Mouse (Mus musculus): ENCODE results near the gene Rsbn1l. TPM values are rescaled to one million over a fixed set of nuclear protein-coding genes. Genes with fewer than 3 reads are reported as not detected.
A peak's percentile ranks its signal among the peaks of the same experiment; 100 is the strongest.

Gene Rsbn1l
- polyA plus RNA-seq, 1 experiment = 4.0 TPM

DNA sequence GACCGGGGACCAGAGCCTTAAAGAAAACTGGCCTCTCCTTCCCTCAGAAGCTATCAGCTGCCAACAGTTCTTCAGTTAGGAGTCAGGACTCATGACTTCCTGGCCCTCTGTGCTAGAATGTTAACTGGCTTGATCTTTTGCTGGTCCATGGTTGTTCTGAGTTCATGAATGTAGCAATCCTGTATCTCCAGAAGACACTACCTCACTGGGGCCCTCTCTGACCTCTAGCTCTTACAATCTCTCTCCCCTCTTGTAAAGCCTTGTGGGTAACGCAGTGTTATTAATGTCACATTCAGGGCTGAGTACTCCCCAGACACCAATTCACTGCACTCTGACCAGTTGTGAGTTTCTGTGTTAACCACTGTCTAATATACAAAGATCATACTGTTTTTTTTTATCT, 51.6 kb downstream of the Rsbn1l start:
- DNase-seq (ENCODE audit: low read depth) = no peak

DNA sequence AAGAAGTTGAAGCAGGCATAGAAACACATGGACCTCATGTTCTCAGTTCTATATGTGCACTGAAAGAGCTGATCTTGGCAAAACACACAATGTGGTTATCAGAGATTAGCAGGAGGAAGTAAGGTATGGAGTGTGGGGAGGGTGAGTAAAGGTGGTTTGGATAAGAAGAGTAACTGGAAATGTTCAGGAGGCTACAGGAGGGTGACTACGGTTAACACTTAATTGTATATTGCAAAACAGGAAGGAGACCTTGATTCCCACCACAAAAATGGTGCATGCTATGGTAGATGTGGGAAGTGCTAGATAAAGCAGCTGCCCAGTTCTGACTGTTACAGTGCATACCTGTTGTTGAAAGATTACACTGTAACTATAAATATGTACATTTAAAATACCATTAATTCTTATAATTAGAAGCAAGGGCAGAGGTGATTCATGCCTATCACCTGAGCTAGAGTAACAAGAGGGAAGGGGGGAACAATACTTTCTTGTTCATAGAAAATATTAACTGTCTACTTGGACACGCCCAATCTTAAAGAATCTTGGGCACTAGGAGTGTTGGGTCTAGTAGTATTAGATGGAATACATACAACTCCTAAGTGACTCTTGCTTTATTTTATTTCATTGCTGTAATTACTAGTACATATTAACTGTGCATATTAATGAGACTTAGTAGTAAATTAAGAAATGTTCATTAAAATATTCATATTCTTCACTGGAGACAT, 58.6 kb downstream of the Rsbn1l start:
- no peak for DNase-seq (ENCODE audit: low read depth)

DNA sequence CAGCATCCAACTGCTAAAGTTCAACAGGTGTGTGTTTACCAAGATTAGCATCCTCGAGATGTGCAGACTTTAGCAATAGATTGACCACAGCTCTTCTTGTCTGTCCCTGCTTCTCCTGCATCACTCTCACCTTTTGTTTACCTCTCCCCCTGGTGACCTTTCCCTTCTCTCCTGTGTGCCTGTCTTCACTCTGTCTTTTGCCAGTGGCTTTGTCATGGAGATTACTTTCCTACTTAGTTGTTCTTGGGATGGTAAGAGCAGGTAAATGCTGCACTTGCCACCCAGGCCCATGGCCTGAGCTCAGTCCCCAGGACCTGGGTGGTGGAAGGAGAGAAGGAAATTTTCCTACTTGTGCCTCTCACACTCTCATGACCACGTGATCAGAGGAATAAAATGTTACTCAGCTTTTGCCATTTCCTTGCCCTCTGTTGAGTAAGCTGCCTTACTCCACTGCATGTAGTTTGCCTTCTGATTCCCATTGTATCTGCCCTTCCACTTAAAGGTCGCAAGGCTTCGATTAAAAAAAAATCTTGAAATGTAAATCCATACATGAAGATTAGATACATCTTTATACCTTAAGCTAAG, 72.1 kb downstream of the Rsbn1l start:
- DNase-seq (ENCODE audit: low read depth) = no peak

DNA sequence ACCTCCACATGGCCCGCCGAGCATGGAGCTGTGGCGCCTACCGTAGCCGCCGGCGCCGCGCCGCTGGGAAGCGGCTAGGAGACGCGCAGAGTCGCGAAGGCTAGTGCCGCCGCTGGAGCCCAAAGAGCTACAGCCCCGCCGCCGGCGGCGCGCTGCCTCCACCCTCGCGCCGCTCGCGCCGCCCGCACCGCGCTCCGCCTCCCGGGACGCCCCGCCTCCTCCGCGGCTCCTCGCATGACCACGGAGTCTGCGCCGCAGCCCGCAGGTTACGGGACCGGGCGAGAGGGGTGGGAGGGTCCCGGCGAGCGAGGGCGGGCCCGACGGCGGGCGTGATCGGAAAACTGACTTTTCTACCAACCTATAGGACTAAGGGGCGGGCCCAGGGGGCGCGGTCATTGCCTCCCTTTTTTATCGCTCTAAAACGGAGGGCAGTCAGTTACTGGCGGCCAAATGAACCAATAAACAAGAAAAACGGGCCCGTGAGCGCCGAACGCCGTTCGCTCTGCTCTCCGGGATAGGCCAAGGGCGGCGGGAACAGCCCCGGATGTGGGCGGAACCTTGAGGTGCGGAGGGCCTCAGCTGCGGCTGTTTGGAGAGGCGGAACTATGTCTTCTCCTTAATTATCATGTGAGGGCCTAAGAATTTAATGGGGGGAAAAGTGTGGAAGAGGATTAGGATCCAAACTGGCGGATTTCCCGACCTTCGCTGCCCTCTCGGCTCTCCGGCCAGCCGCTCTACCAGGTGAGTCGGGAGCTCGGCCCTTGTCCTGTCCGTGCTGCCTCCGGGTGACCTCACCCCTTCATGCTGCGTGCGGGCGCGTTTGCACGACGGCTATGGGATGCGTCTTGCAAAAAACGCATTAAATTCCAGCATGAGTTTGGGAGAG, 74.0 kb downstream of the Rsbn1l start, which contains the start of the genes Phtf2 and Tmem60:
Gene Phtf2 (minus strand): TSS at position 210 of the 886 bp plus-strand sequence.
Gene Tmem60 (plus strand): TSS at position 277 of the 886 bp plus-strand sequence.
- DNase-seq (ENCODE audit: low read depth) = peak; percentile 83

DNA sequence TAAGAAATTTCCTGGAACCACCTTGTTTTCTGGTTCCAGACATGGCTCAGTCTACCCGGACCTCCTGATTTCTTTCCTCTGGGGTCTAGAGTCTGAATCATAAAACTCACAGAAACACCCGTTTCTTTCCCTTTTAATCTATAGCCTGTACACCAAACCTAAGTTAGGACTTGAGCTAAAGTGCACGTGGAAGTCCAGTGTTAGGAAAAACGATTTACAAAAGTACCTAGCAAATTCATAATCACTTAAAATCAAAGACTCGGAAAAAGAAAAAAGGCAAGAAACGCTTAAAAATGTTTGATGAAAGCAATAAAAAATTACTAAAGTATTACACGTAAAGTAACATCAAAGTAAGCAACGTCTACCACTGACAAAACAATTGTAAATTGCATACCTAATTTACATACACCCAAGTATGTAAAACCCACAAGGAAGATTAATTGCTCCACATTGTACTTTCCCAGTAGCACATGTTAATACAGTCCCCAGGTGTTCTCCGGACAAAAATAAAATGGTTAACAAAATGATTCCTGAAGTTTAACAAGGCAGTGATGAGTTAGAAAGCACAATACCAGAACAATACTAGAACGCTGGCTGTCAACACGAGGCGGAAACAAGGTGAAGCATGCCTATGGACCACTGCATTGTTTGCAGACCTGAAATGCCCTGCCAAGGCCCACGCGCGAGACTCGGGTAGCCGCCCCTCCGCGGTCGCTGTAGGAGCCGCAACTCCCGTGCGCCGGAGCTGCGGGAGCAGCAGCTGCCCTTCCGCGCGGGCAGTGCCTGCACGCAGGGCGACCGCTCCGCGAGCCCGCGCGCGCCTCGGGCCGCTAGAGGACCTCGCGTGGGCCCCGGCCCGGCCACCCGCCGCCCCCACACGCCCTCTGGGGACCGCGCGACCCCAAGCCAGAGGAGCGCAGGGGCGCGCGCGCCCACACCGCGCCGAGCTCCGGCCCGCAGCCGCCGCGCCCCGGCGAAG, 75.1 kb downstream of the Rsbn1l start:
- no peak for DNase-seq (ENCODE audit: low read depth)

DNA sequence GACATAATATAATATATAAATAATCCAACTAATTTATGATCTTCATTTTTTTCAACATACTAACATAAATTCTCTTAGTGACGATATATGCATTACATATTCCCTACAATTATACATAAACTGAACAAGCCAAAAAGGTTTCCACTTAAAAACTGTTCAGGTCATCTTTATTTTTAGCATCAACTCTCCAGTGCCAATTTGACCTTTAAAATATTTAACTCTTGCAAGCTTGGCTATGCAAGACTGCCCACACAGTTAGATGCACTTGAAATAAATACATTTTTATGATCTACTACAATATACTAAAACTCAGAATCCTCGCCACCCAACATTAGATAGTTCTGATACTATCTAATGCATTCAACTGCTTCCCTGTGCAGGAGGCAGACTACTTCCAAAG, 75.8 kb downstream of the Rsbn1l start:
- no peak for DNase-seq (ENCODE audit: low read depth)

DNA sequence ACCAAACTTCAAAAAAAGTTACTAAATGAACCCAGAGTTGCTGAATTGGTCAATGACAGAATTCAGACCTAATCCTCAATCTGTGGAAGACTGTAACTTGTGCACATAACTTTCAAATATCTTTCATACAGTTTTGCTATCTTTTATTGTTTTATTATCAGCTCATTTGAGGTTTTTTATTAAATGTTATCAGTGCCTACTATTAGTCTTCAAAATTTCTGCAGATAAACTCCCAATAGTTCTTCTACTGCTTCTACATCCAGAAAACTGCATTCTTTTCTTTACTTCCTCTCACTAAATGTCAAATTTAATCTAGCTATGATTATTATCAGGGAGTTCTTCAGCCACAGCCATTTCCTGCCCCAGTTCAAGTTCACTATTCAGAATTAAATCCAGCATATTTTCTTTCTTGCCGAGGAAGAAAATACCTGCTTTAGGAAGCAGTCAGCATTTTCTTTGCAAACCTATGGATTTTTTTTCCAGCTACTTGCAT, 79.2 kb downstream of the Rsbn1l start:
- DNase-seq (ENCODE audit: low read depth) = no peak

DNA sequence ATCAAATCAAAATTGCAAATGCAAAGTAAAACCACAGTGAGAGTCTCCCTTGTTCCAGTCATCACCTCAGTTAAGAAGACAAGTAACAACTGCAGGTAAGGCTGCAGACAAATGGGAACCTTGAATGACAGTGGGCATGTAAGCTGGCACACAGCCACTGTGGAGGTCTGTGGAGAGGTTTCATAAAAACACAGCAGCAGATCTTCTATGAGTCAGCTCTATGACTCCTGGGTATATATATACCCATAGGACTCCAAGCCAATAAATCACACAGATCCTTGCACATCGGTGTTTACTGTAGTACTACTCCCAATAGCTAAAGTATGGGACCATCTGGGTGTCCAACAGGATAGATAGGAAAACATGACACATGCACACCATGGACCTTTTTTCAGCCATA, 83.1 kb downstream of the Rsbn1l start:
- no peak for DNase-seq (ENCODE audit: low read depth)

DNA sequence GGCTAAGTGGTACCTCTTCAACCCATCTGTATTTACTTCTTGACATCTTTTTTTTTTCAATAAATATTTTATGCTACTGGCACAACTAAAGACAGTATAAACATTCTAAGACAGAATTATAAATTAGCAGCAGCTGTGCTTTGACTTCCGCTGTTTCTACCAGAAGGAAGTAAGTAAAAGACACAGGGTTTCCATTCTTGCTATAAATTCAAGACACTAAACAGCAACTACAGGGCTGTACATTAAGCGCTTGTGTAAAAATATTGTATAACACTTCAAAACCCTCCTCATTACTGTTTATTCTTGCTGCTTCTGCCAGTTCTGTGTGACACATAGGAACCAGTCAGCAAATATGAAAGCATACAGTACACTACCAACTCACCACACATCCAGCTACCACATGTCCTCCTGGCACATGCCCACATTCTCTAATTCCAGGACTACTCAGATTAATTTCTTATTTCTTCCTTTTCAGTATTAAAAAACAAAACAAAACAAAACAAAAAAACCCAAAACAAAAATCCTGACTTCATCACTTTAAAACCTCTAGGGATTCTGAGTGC, 90.9 kb downstream of the Rsbn1l start:
- DNase-seq (ENCODE audit: low read depth) = no peak

DNA sequence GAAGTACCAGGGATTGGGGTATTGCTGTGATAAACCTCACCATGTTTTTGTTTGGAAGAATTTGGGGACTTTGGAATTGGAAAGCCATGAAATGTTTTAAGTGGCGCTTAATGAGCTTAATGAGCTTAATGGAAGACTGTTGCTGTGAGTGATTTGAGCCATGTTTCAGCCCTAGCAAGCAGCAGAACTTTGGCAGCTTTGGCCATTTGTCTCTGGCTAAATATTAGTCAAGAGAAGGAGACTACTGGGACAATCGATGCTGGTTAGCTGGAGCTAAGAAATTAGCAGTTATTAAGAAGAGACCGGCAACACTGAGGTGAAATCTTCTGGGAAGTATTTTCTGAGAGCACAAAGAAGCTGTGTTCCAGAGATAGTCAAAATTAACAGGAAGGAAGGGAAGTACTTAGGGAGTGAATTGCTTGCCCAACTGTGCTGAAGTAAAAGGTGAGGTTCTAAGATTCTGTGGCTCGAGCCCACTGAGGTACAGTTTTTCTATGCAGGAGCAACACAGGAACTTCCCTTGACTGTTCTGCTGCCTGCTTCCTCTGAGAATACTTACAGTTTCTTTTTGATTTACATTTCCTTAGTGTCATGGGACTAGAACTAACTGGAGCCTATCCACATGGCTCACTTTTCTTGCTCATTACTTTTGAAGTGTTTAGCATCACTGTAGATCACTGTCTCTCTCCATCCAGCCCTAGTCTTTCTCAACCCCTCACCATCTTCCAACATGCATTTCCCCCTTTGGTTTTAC, 91.8 kb downstream of the Rsbn1l start:
- DNase-seq (ENCODE audit: low read depth) = no peak

DNA sequence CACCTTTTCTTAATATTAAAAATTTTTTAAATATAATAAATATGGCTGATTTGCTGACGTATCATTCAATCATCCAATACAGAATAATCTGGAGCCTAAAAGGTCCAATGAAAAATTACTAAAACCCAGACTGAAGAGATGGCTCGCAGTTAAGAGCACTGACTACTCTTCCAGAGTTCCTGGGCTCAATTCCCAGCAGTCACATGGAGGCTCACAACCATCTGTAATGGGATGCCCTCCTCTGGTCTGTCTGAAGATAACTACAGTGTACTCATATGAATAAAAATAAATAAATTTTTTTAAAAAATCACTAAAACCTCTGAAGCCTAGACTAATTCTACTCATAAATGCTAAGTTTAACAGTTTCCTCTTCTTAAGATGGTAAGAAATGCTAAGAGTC, 94.3 kb downstream of the Rsbn1l start:
- no peak for DNase-seq (ENCODE audit: low read depth)

DNA sequence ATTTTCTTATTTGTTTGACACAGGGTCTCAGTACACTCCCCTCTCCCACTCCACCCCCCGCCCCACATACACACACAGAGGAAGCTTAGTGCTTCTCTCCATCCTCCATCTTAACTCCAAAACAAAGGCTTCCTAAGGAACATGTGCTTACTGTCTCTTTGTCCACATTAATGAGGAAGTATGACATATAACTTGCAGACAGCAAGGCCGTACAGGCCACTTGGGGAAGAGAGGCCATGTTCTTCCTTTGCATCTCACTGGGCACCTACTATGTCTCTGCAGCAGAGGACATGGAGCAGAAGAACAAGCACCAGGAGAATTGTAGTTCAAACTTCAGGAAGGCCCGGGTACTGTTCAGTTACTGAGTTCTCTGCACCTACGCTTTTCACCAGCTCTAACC, 95.6 kb downstream of the Rsbn1l start:
- DNase-seq (ENCODE audit: low read depth) = no peak

DNA sequence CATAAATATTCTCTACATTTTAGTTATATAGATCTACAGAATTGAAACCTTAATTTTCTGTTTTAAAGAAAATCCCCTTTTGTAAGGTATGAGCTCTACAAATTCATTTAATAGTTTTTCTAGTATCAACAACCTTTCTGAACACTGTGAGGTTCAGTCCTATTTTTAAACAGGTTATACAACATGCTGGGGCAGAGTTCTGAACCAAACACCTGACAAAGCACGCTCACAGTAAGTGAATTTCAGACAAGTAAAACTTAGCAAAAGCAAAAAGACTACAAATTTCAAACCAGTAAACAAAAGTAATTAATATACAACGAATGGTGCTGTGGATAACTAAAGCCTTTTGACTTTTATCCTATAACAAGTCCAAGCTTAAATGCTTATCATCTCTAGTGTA, 97.8 kb downstream of the Rsbn1l start:
- DNase-seq (ENCODE audit: low read depth) = no peak

DNA sequence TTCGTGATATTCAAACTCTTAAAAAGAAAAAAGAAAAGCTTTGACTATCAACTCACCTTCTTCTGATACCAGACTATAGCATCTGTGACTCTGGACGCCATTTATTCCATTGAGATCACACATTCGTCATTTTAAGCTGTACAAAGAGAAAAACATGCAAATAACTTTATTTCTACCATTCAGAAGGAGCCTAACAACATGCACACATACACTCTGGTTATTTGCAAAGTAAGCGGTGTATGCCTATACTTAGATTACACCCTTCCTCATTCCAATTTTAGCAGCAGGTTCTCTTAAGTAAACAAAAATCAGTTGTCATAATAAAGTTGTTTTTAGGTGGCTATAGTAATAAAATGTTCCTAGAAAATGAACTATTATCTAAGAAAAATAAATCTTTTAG, 101.1 kb downstream of the Rsbn1l start:
- DNase-seq (ENCODE audit: low read depth) = no peak

DNA sequence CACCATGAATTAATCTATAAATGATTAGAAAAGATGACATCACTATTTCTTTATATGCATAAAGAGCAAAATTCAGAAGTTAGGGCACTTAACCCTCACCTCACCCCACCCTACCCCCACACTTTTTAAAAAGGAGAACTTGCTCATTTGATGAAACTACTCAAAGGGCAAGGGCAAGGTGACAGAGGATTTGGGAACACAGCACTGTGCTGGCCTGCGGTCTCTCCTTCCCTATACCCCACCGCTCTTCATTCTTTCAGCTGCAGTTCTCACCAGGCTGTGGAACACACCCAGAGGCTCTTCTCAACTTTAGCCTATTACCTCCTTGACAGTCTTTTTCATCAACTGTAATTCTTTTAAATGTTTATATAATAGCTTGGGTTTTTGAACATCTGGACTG, 109.2 kb downstream of the Rsbn1l start:
- no peak for DNase-seq (ENCODE audit: low read depth)

DNA sequence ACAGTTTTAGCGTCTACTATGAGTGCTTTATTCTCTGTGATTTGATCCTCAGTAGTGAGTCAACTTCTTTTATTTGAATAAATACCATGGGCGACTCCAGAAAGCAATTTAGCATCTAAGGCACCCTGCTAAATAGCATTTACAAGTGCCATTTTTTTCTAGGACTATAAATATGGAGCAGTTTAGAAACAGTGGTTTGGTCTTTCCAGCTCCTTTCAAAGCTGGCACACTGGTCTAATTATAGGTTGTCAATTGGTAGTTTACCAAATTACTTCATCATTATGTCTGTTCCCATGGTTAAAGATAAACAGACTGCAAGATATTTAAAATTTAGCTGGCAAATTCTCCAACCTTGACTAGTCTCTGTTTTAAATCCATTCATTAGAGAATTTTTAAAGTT, 112.4 kb downstream of the Rsbn1l start:
- DNase-seq (ENCODE audit: low read depth) = no peak

DNA sequence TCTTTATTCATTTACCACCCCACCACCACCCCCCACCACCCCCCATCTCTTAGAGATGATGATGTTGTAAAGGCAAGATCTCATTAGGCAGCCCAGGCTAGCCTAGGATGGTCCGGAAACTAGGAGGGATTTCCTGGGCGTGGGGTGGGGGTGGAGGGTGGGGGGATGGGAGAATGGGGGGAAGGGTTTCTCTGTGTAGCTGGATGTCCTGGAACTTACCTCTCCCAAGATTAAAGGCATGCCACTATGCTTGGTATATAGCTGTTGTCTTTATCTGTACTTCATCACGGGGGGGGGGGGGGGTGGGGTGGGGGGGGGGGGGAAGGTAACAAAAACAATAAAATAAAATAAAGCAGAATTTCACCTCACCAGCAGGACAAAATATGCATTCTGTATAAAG, 112.8 kb downstream of the Rsbn1l start:
- no peak for DNase-seq (ENCODE audit: low read depth)

Data from gonadal fat pad, adult 2 months (tissue).